Mouse (Mus musculus): ENCODE data around the gene Lgals2.

DNA sequence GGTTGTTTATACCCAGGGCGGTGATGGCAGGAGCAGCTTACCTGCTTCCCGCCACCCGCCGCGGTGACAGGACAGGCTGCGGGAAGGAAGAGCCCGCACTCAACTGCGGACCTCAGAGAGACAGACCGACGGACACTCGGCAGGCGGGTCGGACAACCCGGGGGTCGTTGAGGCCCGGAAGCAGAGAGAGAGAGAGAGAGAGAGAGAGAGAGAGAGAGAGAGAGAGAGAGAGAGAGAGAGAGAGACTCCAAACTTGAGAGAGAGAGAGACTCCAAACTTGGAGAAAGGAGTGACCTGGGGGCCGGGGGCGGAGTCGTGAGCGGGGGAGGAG lies 44.0 kb upstream of the Lgals2 start, which contains the start of gene Gm49510:
- TF ChIP-seq CTCF (IDR thresholded peaks at IDR 0.05; ENCODE audit: low read depth) (no peak), EP300 (IDR thresholded peaks at IDR 0.05; ENCODE audit: low read depth) (no peak)

All from heart, postnatal 0 days (tissue).